Mouse (Mus musculus): ENCODE measurements around the gene Il13ra1.

GRCm38 (mm10) chrX:36211216-36211615 lies 99.3 kb downstream of the Il13ra1 start:
- no peak for TF ChIP-seq CTCF (conservative IDR thresholded peaks at IDR 0.05; ENCODE audit: low read length)
- TF ChIP-seq POU5F1 (IDR thresholded peaks at IDR 0.05; ENCODE audit: borderline replicate concordance, low read length) = no peak
